Mouse (Mus musculus) embryonic facial prominence, embryonic 12.5 days (tissue): ENCODE results near the gene Ipo8. TPM values are rescaled to one million over a fixed set of nuclear protein-coding genes. Genes with fewer than 3 reads are reported as not detected.

Experiments used
- ATAC-seq: fragments of 200-750 bp; cut with Nextera tagmentation; 2 replicates; pipeline ENCODE4 v1.8.0; 2017; ENCODE audit not compliant: insufficient number of reproducible peaks, insufficient read depth, low FRiP score, low TSS enrichment
- H3K27ac ChIP-seq: fragments of 300-500 bp; sonication (generic); 2 replicates; pipeline ENCODE4 v1.5.1; 2016; ENCODE audit warnings: mild to moderate bottlenecking
- H3K27me3 ChIP-seq: fragments of 300-500 bp; sonication (generic); 2 replicates; pipeline ENCODE4 v1.6.1; 2016; ENCODE audit warnings: mild to moderate bottlenecking, moderate library complexity
- H3K36me3 ChIP-seq: fragments of 300-500 bp; sonication (generic); 2 replicates; pipeline ENCODE4 v1.6.1; 2016; ENCODE audit warnings: mild to moderate bottlenecking
- H3K4me1 ChIP-seq: fragments of 300-500 bp; sonication (generic); 2 replicates; pipeline ENCODE4 v1.6.1; 2016
- H3K4me2 ChIP-seq: fragments of 300-500 bp; sonication (generic); replicated peaks from 2 replicates; pipeline ENCODE4 v1.6.1; 2016; ENCODE audit warnings: mild to moderate bottlenecking, moderate library complexity
- H3K4me3 ChIP-seq: fragments of 300-500 bp; sonication (generic); 2 replicates; pipeline ENCODE4 v1.5.1; 2016; ENCODE audit warnings: mild to moderate bottlenecking
- H3K9ac ChIP-seq: fragments of 300-500 bp; sonication (generic); 2 replicates; pipeline ENCODE4 v1.6.1; 2016; ENCODE audit warnings: mild to moderate bottlenecking, moderate library complexity
- H3K9me3 ChIP-seq: fragments of 300-500 bp; sonication (generic); 2 replicates; pipeline ENCODE4 v1.6.1; 2016; ENCODE audit warnings: mild to moderate bottlenecking, moderate library complexity
- WGBS: fragments of 180-500 bp; shearing (Covaris S2); methylation state at CpG from one replicate; pipeline ENCODE4 v1.1.7; 2016; 5-methylcytosine and 5-hydroxymethylcytosine counted together
- polyA plus RNA-seq: library from polyadenylated mRNA; unstranded; fragments of >200 nt; fragmentation: Nextera tagmentation; extraction: Ambion mirVana; gene quantifications from 2 replicates; pipeline ENCODE4 v1.2.1, GENCODE M21; 2016

Gene Ipo8
- polyA plus RNA-seq, 1 experiment from 2014 or later, result 31.3 TPM

DNA sequence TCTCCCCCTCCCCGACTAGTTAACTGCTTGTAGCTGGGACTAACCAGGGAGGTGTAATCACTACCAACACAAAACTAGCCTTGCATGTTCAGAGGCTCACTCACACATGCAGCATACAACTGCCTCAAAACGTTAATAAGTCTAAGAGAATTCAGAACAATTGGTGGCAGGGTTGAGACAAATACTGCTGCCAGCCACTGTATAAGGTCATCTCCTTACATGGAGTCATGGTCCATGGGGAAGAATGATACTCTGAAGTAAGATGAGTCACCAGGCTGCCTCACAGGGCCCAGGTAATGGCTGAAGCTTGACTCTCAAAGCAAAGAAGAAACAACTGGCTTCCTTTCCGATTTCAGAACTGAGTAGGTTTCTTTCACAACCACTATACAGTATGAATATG lies 81.1 kb downstream of the Ipo8 start:
- Histone ChIP-seq H3K9ac (no peak overlapping the region), H3K4me2 (no peak overlapping the region), H3K27me3 (no peaks in the 10 kb centered on the region), H3K4me3 (no peak overlapping the region), H3K36me3 (no peaks in the 10 kb centered on the region), H3K4me1 (no peaks in the 10 kb centered on the region), H3K27ac (no peak overlapping the region), H3K9me3 (no peaks in the 10 kb centered on the region)
- WGBS, result 82% methylated on average over 3 of the region's 3 CpGs
- no peak for ATAC-seq

- 60% methylated on average over 8 of the region's 8 CpGs for WGBS
- Histone ChIP-seq H3K9me3 (no peaks in the 10 kb centered on the region), H3K9ac (no peak overlapping the region), H3K4me1 (peaks cover 18% of the 10 kb centered on the region), H3K4me2 (no peak overlapping the region), H3K36me3 (no peaks in the 10 kb centered on the region), H3K27me3 (no peaks in the 10 kb centered on the region), H3K27ac (no peak overlapping the region), H3K4me3 (no peak overlapping the region)
- ATAC-seq, result no peak
Observed at GRCm38 (mm10) chr6:148740521-148741226, 90.6 kb downstream of the Ipo8 start.

DNA sequence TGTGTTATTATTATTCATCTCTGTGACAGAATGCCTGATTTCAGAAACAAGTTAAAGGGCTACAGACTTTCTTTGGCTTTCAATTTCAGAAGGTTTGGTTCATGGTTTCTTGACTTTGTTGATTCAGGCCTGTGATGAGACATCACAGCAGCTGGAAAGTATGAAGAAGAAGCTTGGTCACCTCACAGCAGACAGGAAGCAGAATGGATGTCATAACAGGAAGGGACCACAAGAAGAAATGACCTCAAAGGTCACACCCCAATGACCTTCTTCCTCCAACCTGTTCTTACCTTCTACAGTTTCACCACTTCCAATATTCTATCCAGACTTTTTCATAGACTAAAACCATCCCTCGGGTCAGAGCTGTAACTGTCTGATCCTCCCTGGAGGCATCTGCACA lies 94.9 kb downstream of the Ipo8 start:
- ATAC-seq, result no peak
- H3K4me3 ChIP-seq, result no peak overlapping the region
- H3K4me1 ChIP-seq, result peaks cover 18% of the 10 kb centered on the region
- WGBS, result 72% methylated on average over 1 of the region's 1 CpGs
- no peak overlapping the region for H3K4me2 ChIP-seq
- no peaks in the 10 kb centered on the region for H3K36me3 ChIP-seq
- H3K9ac ChIP-seq, result no peak overlapping the region
- no peaks in the 10 kb centered on the region for H3K9me3 ChIP-seq
- no peaks in the 10 kb centered on the region for H3K27me3 ChIP-seq
- H3K27ac ChIP-seq, result no peak overlapping the region

GRCm38 (mm10) chr6:148734012-148734411 lies 97.3 kb downstream of the Ipo8 start:
- 91% methylated on average over 20 of the region's 20 CpGs for WGBS
- Histone ChIP-seq H3K27me3 (no peaks in the 10 kb centered on the region), H3K36me3 (no peaks in the 10 kb centered on the region), H3K4me1 (peaks cover 10% of the 10 kb centered on the region), H3K9me3 (no peaks in the 10 kb centered on the region), H3K4me3 (no peak overlapping the region), H3K9ac (no peak overlapping the region), H3K27ac (no peak overlapping the region), H3K4me2 (no peak overlapping the region)
- ATAC-seq, result no peak

DNA sequence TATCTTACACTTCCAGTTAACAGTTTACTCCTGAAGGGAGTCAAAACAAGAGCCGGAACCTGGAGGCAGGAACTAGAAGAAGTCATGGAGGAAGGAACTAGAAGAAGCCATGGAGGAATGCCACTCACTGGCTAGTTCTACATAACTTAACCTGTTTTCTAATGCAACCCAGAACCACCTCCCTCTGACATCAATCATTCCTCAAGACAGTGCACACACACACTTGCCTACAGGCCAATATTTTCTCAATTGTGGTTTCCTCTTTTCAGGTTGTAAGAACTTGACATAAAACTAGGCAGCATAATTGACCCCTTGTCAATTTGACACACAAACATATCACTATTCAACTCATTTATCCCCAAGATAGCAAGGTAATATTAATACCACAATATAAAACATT lies 98.3 kb downstream of the Ipo8 start:
- 67% methylated on average over 1 of the region's 1 CpGs for WGBS
- Histone ChIP-seq H3K27me3 (no peaks in the 10 kb centered on the region), H3K4me1 (peaks cover 6% of the 10 kb centered on the region), H3K27ac (no peak overlapping the region), H3K4me2 (no peak overlapping the region), H3K4me3 (no peak overlapping the region), H3K9ac (no peak overlapping the region), H3K9me3 (no peaks in the 10 kb centered on the region), H3K36me3 (no peaks in the 10 kb centered on the region)
- no peak for ATAC-seq

GRCm38 (mm10) chr6:148728571-148728970 lies 102.7 kb downstream of the Ipo8 start:
- no peaks in the 10 kb centered on the region for H3K4me1 ChIP-seq
- H3K27ac ChIP-seq, result no peak overlapping the region
- no peak overlapping the region for H3K9ac ChIP-seq
- H3K36me3 ChIP-seq, result no peaks in the 10 kb centered on the region
- H3K4me3 ChIP-seq, result no peak overlapping the region
- ATAC-seq, result no peak
- no peak overlapping the region for H3K4me2 ChIP-seq
- H3K9me3 ChIP-seq, result no peaks in the 10 kb centered on the region
- H3K27me3 ChIP-seq, result no peaks in the 10 kb centered on the region
- 62% methylated on average over 3 of the region's 3 CpGs for WGBS

DNA sequence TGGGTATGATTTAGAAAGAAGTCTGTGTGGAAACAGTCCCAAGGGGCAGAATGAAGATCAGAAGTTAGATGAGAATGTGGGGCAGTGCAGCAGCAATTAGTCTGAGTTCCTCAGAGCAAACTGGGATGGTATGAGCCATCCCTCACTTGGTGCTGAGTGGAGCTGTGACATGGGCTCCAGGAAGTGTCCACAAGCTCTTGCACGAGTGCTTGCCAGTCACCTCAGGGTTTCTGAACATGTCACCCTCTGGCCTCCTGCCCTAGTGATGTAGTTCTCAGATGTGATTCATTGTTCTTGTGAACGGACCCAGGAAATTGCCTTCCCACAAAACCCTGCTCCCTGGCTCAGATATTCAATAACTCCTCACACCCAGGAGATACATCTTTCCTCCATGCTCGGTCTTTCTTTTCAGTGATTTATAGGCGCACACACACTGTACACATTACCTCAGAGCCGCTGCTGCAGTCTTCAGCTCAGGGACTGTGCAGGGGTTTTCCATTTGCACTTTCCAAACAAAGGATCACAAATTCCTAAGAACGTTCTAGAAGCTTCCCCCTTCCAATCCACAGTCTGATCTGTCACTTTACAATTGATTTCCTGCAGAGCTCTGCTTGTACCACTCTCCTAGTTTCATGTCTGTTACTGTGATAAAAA lies 103.3 kb downstream of the Ipo8 start:
- Histone ChIP-seq H3K9me3 (no peaks in the 10 kb centered on the region), H3K27me3 (no peaks in the 10 kb centered on the region), H3K4me1 (no peaks in the 10 kb centered on the region), H3K4me3 (no peak overlapping the region), H3K9ac (no peak overlapping the region), H3K27ac (no peak overlapping the region), H3K4me2 (no peak overlapping the region), H3K36me3 (no peaks in the 10 kb centered on the region)
- ATAC-seq, result no peak
- 64% methylated on average over 6 of the region's 6 CpGs for WGBS

GRCm38 (mm10) chr6:148724453-148724852 lies 106.8 kb downstream of the Ipo8 start:
- Histone ChIP-seq H3K4me2 (no peak overlapping the region), H3K27me3 (no peaks in the 10 kb centered on the region), H3K4me3 (no peak overlapping the region), H3K27ac (no peak overlapping the region), H3K9ac (no peak overlapping the region), H3K9me3 (no peaks in the 10 kb centered on the region), H3K4me1 (no peaks in the 10 kb centered on the region), H3K36me3 (no peaks in the 10 kb centered on the region)
- no peak for ATAC-seq
- WGBS, result 79% methylated on average over 3 of the region's 3 CpGs

Other genes with a start within 250 kb of the Ipo8 start
- gene Caprin2, start 64.8 kb upstream of the Ipo8 start, polyA plus RNA-seq, result 21.0 and 21.2 TPM in 2 replicates
- gene Sinhcaf, start 115.0 kb upstream of the Ipo8 start, polyA plus RNA-seq, result 143 and 147 TPM in 2 replicates